Mouse (Mus musculus) thymus, adult 2 months (tissue): Measurements from ENCODE around the gene Ppp1r3d.

ENCODE experiments used
- CTCF ChIP-seq: fragments of 200-500 bp; IDR thresholded peaks from 2 replicates; pipeline ENCODE4 v1.5.1; 2012; ENCODE audit warnings: mild to moderate bottlenecking, control low read depth, low read length, moderate library complexity, borderline replicate concordance; ENCODE audit not compliant: control insufficient read depth, poor library complexity, insufficient read depth; ENCODE audit errors: extremely low read depth
- POLR2A ChIP-seq: fragments of 200-500 bp; IDR thresholded peaks from 2 replicates; pipeline ENCODE4 v1.6.1; 2012; ENCODE audit warnings: mild to moderate bottlenecking, low read length, control low read depth, moderate library complexity; ENCODE audit not compliant: control insufficient read depth, poor library complexity, insufficient read depth; ENCODE audit errors: extremely low read depth

DNA sequence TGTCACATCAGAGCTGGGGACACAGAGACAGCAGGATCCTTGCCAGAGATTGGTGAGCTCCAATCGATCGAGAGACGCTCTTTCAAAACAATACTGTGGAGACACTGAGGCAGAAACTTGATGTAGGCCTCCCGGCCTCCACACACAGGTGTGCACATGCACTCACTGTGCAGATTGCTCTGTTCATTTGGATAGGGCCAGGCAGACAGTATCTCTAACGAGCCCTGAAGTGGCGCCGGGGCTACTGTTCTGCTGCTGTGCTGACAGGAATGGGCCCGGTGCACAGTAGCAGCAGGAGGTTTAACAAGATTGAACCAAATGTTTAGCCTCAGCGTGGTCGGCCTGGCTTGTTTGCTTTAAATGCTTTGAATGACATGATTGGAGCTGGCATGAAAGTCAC is 36.7 kb upstream of the Ppp1r3d start:
- no peak for TF ChIP-seq CTCF
- TF ChIP-seq POLR2A: no peak
